17 mouse cellular contexts compared by ENCODE assay signal in genomic region chr17:32183017-32183416, GRCm38 (mm10). TPM values are rescaled to one million over a fixed set of nuclear protein-coding genes. Genes with fewer than 3 reads are reported as not detected.
"Had no signal": no experiment of that assay in that cellular context is flagged by ENCODE, and none has a peak within 500 bp of the region (broad histone marks: within the 10 kb centered on the region; RNA-seq: fewer than 3 reads in every experiment).

No protein-coding gene starts in this region.

- H3K27ac ChIP-seq: layer of hippocampus, adult 2 months; limb, embryonic 13.5 days; liver, embryonic 12.5 days; macrophage; midbrain, embryonic 12.5 days; stomach, embryonic 15.5 days had no signal

- H3K4me1 ChIP-seq: liver, embryonic 12.5 days had no signal

- H3K4me3 ChIP-seq: layer of hippocampus, adult 2 months; limb, embryonic 13.5 days; liver, embryonic 12.5 days; megakaryocyte, embryonic 14.5 days; midbrain, embryonic 12.5 days; stomach, embryonic 15.5 days had no signal

- H3K9ac ChIP-seq: limb, embryonic 13.5 days; liver, embryonic 12.5 days; lung, embryonic 14.5 days; midbrain, embryonic 12.5 days; stomach, embryonic 15.5 days had no signal

- H3K4me2 ChIP-seq: limb, embryonic 13.5 days; liver, embryonic 12.5 days; lung, embryonic 14.5 days; midbrain, embryonic 12.5 days; stomach, embryonic 15.5 days had no signal

- DNase-seq: kidney, adult 18-20 months; kidney, postnatal 10 days; kidney, postnatal 4 days; lung, embryonic 14.5 days; lung, postnatal 10 days; thymus, adult 2 months; thymus, postnatal 36 days had no signal

- H3K9me3 ChIP-seq: limb, embryonic 13.5 days; liver, embryonic 12.5 days; megakaryocyte, embryonic 14.5 days; midbrain, embryonic 12.5 days; stomach, embryonic 15.5 days had no signal

- H3K36me3 ChIP-seq: limb, embryonic 13.5 days; liver, embryonic 12.5 days; midbrain, embryonic 12.5 days; stomach, embryonic 15.5 days had no signal

- H3K27me3 ChIP-seq: stomach, embryonic 15.5 days had no signal

- ATAC-seq: liver, embryonic 12.5 days; midbrain, embryonic 16.5 days had no signal

RNA-seq across cellular contexts. Expression of gene Ephx3, which starts 6.3 kb away (rescaled TPM):
- polyA plus RNA-seq: kidney, embryonic 14.5 days; liver, embryonic 16.5 days; macrophage had no signal

RNA-seq across cellular contexts. Expression of gene Notch3, which starts 16.4 kb away (rescaled TPM):
- polyA plus RNA-seq: macrophage had no signal
